Mouse (Mus musculus) stomach, postnatal 0 days (tissue): ENCODE measurements at regions not wholly inside any gene's neighbourhood (a gene's known extent, or its start where the extent isn't known, plus 50 kb on each side); places are given as distances from the start of the nearest gene placed in this dataset.

Experiments
- CTCF ChIP-seq: IDR thresholded peaks from 2 replicates; pipeline ENCODE4 v1.5.1; 2016; ENCODE audit warnings: antibody characterized with exemption, low read depth, mild to moderate bottlenecking, moderate library complexity
- EP300 ChIP-seq: optimal IDR thresholded peaks from 2 replicates; pipeline ENCODE3; 2016; ENCODE audit warnings: antibody characterized with exemption

DNA sequence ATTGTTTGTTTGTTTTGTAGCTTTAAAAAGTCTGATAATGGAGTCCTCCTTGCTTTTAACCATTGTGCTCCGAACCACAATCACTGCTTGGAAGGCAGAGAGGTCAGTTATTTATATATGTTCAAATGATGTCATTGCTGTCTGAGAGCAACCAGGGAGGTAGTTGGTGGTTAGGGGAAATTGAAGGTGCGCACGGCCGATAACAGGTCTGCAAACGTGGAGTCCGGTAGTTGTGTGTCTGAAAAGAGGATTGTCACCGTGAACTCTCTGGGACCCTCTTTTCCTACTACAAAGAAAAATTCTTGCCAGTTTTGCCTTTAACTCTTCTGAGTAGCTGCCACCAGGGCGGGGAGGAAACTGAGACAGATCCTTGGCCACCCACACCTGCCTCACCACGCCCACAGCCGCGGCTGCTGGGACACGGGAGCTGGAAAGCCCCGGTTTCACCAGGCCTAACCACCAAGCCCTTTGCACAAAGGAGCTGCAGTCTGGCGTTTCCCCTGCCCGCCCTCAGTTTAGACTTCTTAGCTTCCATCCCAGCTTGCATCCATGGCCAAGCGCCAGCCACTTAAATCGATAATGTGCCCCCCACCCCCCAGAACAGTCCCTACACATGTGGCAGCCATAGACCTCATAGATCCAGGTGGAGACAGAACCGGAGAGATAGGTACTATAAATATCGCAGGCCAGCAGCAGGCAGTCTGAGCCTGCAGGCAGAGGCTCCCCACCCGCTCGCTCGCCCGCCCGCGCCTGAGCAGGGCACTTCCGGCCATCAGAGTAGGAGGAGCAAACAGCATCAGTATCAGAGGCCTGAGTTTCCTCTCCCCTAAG lies 62.2 kb downstream of the Pkdcc start:
- TF ChIP-seq EP300 (no peak), CTCF (no peak; the same call in 1 of the 2 replicates)
